Mouse (Mus musculus) heart, adult 2 months (tissue): Measurements from ENCODE around the gene Ccdc187. TPM values are rescaled to one million over a fixed set of nuclear protein-coding genes. Genes with fewer than 3 reads are reported as not detected.

Experiments
- DNase-seq, 2 experiments: peaks; one replicate each; pipeline ENCODE4 v3.0.0; 2021
- H3K27ac ChIP-seq: fragments of 200-600 bp; 2 replicates; pipeline ENCODE4 v1.8.1; 2022
- H3K27me3 ChIP-seq: fragments of 200-500 bp; 2 replicates; pipeline ENCODE4 v1.6.1; 2012; ENCODE audit warnings: mild to moderate bottlenecking, low read length, inconsistent platforms, mixed read lengths; ENCODE audit not compliant: control insufficient read depth, insufficient read depth
- H3K36me3 ChIP-seq: fragments of 200-500 bp; 2 replicates; pipeline ENCODE4 v1.6.1; 2012; ENCODE audit warnings: low read length, inconsistent platforms; ENCODE audit not compliant: control insufficient read depth, insufficient read depth
- H3K4me1 ChIP-seq: fragments of 200-500 bp; 2 replicates; pipeline ENCODE4 v1.6.1; 2011; ENCODE audit warnings: low read length; ENCODE audit not compliant: control insufficient read depth, insufficient read depth
- H3K4me3 ChIP-seq: fragments of 200-600 bp; 2 replicates; pipeline ENCODE4 v1.8.1; 2022
- H3K79me2 ChIP-seq: fragments of 200-500 bp; replicated peaks from 2 replicates; pipeline ENCODE4 v1.6.1; 2012; ENCODE audit warnings: mild to moderate bottlenecking, inconsistent platforms, low read length, moderate library complexity, mixed read lengths; ENCODE audit not compliant: control insufficient read depth, insufficient read depth
- H3K9ac ChIP-seq: fragments of 200-500 bp; 2 replicates; pipeline ENCODE4 v1.6.1; 2012; ENCODE audit warnings: low read depth, mild to moderate bottlenecking, control low read depth, inconsistent platforms, low read length, mixed read lengths
- CTCF ChIP-seq: fragments of 200-600 bp; IDR thresholded peaks from 2 replicates; pipeline ENCODE4 v1.8.1; 2022; ENCODE audit warnings: antibody characterized with exemption, mild to moderate bottlenecking, moderate library complexity
- EP300 ChIP-seq: fragments of 200-500 bp; IDR thresholded peaks from 2 replicates; pipeline ENCODE4 v1.6.1; 2011; ENCODE audit warnings: low read depth, low read length, control low read depth; ENCODE audit not compliant: insufficient read depth
- POLR2A ChIP-seq: fragments of 200-500 bp; IDR thresholded peaks from 2 replicates; pipeline ENCODE4 v1.6.1; 2011; ENCODE audit warnings: mild to moderate bottlenecking, low read depth, low read length, control low read depth; ENCODE audit not compliant: insufficient read depth
- WGBS: fragments of 180-500 bp; shearing (Covaris S2); methylation state at CpG from one replicate; pipeline ENCODE4 v1.1.7; 2018; 5-methylcytosine and 5-hydroxymethylcytosine counted together
- intact Hi-C: fragments of 180-260 bp; cut with DNase I; formaldehyde crosslinking; loops from one replicate; pipeline ENCODE4 v1.15.1; 2025
- polyA plus RNA-seq: library from polyadenylated mRNA; depleted of rRNA; stranded (reverse); fragments of >200 nt; gene quantifications from 2 replicates; pipeline ENCODE4 v1.2.3, GENCODE M21; 2012
- total RNA-seq, 2 experiments: library from RNA; stranded (reverse); gene quantifications; 2 replicates each; pipeline ENCODE4 v1.2.3; 2021

Gene Ccdc187
- total and polyA plus RNA-seq, 3 experiments, result 0.09 to 0.37 (median 0.13) TPM

DNA sequence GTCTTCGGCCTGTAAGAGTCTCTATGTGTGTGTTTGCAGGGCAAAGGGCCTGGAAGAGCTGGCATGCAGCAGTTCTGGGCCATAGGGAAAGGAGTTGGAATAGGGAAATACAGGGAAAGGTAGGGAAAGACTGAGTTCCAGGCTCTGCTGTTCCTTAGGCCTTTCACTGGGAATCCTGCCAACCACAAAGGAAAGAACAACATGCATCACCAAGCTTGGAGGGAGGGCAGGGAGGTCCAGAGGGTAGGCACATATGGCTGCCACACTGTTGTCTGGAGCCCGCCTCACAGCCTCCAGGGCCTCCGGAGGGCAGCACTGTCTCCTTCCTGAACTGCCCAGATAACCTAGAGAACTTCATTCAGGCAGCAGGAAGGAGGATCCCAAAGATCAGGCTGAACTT is 70.4 kb downstream of the Ccdc187 start:
- DNase-seq, result no peak
- intact Hi-C loops, result no loop called here
- Histone ChIP-seq H3K27ac (no peak overlapping the region), H3K4me1 (no peaks in the 10 kb centered on the region), H3K9ac (no peak overlapping the region), H3K36me3 (no peaks in the 10 kb centered on the region), H3K79me2 (no peaks in the 10 kb centered on the region), H3K4me3 (no peak overlapping the region), H3K27me3 (no peaks in the 10 kb centered on the region)
- 66% methylated on average over 3 of the region's 3 CpGs for WGBS
- no peak for TF ChIP-seq EP300
- TF ChIP-seq CTCF, result no peak
- TF ChIP-seq POLR2A, result no peak

DNA sequence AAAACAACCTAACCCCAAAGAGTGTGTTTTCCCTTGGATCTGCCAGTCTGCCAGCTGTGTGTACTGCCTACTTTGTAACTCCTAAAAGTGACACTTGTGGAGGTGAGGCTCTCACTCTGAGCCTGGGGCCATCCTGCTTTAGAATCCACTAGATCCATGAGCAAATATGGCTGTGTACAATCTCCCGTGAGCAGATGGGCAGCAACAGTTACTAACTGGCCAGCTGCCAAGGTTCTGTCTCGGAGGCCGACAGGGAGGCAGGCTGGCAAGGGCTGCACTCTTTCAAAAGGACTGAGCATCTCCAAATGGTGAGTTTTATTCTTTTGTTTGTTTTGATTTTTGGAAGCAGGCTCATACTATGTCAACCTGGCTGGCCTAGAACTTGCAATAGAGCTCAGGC is 79.8 kb downstream of the Ccdc187 start:
- Histone ChIP-seq H3K9ac (no peak overlapping the region), H3K79me2 (no peaks in the 10 kb centered on the region), H3K27me3 (no peaks in the 10 kb centered on the region), H3K36me3 (no peaks in the 10 kb centered on the region), H3K4me1 (no peaks in the 10 kb centered on the region), H3K27ac (no peak overlapping the region), H3K4me3 (no peak overlapping the region)
- intact Hi-C loops, result no loop called here
- no peak for DNase-seq
- WGBS, result 24% methylated on average over 3 of the region's 3 CpGs
- TF ChIP-seq EP300 (no peak), POLR2A (no peak), CTCF (no peak)

DNA sequence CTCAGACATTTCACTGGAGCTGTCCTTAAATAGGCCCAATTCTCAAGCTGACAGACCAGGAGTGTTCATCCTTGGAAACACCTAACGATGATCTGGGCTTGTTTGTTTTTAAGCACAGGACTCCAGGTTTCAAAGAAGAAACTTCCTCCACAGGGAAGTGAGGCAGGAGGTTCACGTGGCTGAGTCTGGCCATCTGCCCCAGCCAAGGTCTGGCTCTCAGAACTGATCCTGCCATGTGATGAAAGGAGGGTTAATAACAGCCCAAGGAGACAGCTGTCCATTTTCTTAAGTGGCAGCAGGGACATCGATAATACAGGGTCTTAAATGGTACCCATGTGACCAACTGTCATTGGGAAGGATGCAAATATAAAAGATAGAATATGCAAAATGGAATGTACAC is 84.8 kb downstream of the Ccdc187 start:
- Histone ChIP-seq H3K4me1 (no peaks in the 10 kb centered on the region), H3K79me2 (no peaks in the 10 kb centered on the region), H3K4me3 (no peak overlapping the region), H3K36me3 (no peaks in the 10 kb centered on the region), H3K27me3 (peaks cover 4% of the 10 kb centered on the region; the same call in 1 of the 2 replicates), H3K27ac (no peak overlapping the region), H3K9ac (no peak overlapping the region)
- intact Hi-C loops, result no loop called here
- DNase-seq, result no peak
- WGBS, result 81% methylated on average over 3 of the region's 3 CpGs
- TF ChIP-seq CTCF (no peak), POLR2A (no peak), EP300 (no peak)

GRCm38 (mm10) chr2:26208126-26208789 is 86.1 kb downstream of the Ccdc187 start, which contains the start of gene Lhx3:
TSS of gene Lhx3 (minus strand) at chr2:26208289.
- TF ChIP-seq EP300, result no peak
- TF ChIP-seq CTCF, result no peak
- no peak for TF ChIP-seq POLR2A
- Histone ChIP-seq H3K4me1 (no peaks in the 10 kb centered on the region), H3K27ac (no peak within 1 kb of the TSS), H3K36me3 (no peaks in the 10 kb centered on the region), H3K9ac (no peak within 1 kb of the TSS), H3K4me3 (no peak within 1 kb of the TSS), H3K27me3 (peaks cover 8% of the 10 kb centered on the region; the same call in 1 of the 2 replicates), H3K79me2 (no peaks in the 10 kb centered on the region)
- intact Hi-C loops, result no loop called here
- peak; percentile 80 to 85 for DNase-seq
- 9% methylated on average over 19 of the region's 19 CpGs for WGBS

DNA sequence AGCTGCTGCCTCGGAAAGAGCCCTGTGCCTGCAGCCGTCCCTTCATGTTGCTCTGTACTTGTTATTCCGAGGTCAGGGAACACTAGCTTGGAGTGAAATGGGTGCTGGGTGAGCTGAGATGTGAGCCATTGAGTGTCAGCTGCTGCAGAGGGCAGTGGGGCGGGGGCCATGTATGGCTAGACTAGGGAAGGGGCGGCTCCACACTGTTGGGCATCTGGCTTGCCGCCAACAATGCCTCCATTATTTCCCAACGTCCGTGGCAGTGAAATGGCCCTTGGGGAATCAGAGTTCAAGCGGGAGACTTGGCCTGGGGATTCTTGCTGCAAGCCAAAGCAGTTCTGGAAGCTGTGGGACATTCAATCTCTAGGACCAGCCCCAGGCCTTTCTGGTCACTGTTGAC is 86.8 kb downstream of the Ccdc187 start:
- H3K79me2 ChIP-seq, result no peaks in the 10 kb centered on the region
- TF ChIP-seq CTCF (no peak), EP300 (no peak), POLR2A (no peak)
- 16% methylated on average over 9 of the region's 9 CpGs for WGBS
- no peaks in the 10 kb centered on the region for H3K4me1 ChIP-seq
- H3K36me3 ChIP-seq, result no peaks in the 10 kb centered on the region
- no peak overlapping the region for H3K4me3 ChIP-seq
- peaks cover 13% of the 10 kb centered on the region for H3K27me3 ChIP-seq
- no peak for DNase-seq
- intact Hi-C loops, result no loop called here
- H3K27ac ChIP-seq, result no peak overlapping the region
- no peak overlapping the region for H3K9ac ChIP-seq

GRCm38 (mm10) chr2:26205761-26206160 is 88.6 kb downstream of the Ccdc187 start:
- Histone ChIP-seq H3K36me3 (no peaks in the 10 kb centered on the region), H3K27me3 (peaks cover 23% of the 10 kb centered on the region), H3K27ac (no peak overlapping the region), H3K4me3 (no peak overlapping the region), H3K79me2 (no peaks in the 10 kb centered on the region), H3K9ac (no peak overlapping the region), H3K4me1 (no peaks in the 10 kb centered on the region)
- intact Hi-C loops, result no loop called here
- 22% methylated on average over 10 of the region's 10 CpGs for WGBS
- TF ChIP-seq POLR2A, result no peak
- no peak for DNase-seq
